Mouse (Mus musculus): ENCODE measurements at regions not wholly inside any gene's neighbourhood (a gene's known extent, or its start where the extent isn't known, plus 50 kb on each side); places are given as distances from the start of the nearest gene placed in this dataset.

GRCm38 (mm10) chr2:50654953-50655324 is 358.3 kb upstream of the Mmadhc start:
- TF ChIP-seq ZC3H11A (IDR thresholded peaks at IDR 0.05; ENCODE audit: borderline replicate concordance, low read depth, low read length) = no peak
- TF ChIP-seq MAFK (IDR thresholded peaks at IDR 0.05; ENCODE audit: insufficient read depth, low read depth, low read length) = no peak
